Mouse (Mus musculus) stomach, embryonic 16.5 days (tissue): ENCODE data around the gene Olfr71. TPM values are rescaled to one million over a fixed set of nuclear protein-coding genes. Genes with fewer than 3 reads are reported as not detected.
A peak's percentile ranks its signal among the peaks of the same experiment; 100 is the strongest.

Experiments
- ATAC-seq: fragments of 200-750 bp; cut with Nextera tagmentation; 2 replicates; pipeline ENCODE4 v1.8.0; 2017; ENCODE audit warnings: moderate number of reproducible peaks, moderate TSS enrichment; ENCODE audit not compliant: insufficient read depth, low FRiP score
- H3K27ac ChIP-seq: fragments of 300-500 bp; sonication (generic); 2 replicates; pipeline ENCODE4 v1.5.1; 2014; ENCODE audit warnings: low read length
- H3K27me3 ChIP-seq: fragments of 300-500 bp; sonication (generic); 2 replicates; pipeline ENCODE4 v1.6.1; 2014; ENCODE audit warnings: low read length, control low read depth, mixed read lengths; ENCODE audit not compliant: control insufficient read depth, insufficient read depth
- H3K36me3 ChIP-seq: fragments of 300-500 bp; sonication (generic); 2 replicates; pipeline ENCODE4 v1.6.1; 2014; ENCODE audit warnings: low read length; ENCODE audit not compliant: control insufficient read depth, insufficient read depth
- H3K4me1 ChIP-seq: fragments of 300-500 bp; sonication (generic); 2 replicates; pipeline ENCODE4 v1.6.1; 2014; ENCODE audit warnings: low read length, control low read depth, mixed read lengths; ENCODE audit not compliant: control insufficient read depth, insufficient read depth
- H3K4me2 ChIP-seq: fragments of 300-500 bp; sonication (generic); 2 replicates; pipeline ENCODE4 v1.6.1; 2014; ENCODE audit warnings: low read depth, low read length, mixed read lengths
- H3K4me3 ChIP-seq: fragments of 300-500 bp; sonication (generic); replicated peaks from 2 replicates; pipeline ENCODE4 v1.5.1; 2014; ENCODE audit warnings: mild to moderate bottlenecking, low read length
- H3K9ac ChIP-seq: fragments of 300-500 bp; sonication (generic); 2 replicates; pipeline ENCODE4 v1.6.1; 2014; ENCODE audit warnings: low read length
- H3K9me3 ChIP-seq: fragments of 300-500 bp; sonication (generic); replicated peaks from 2 replicates; pipeline ENCODE4 v1.6.1; 2016; ENCODE audit warnings: low read length, control low read depth; ENCODE audit not compliant: control insufficient read depth
- WGBS: fragments of 180-500 bp; shearing (Covaris S2); extraction: QIAGEN DNeasy Blood & Tissue Kit; methylation state at CpG from one replicate; pipeline ENCODE4 v1.1.7; 2014; 5-methylcytosine and 5-hydroxymethylcytosine counted together
- polyA plus RNA-seq: library from polyadenylated mRNA; unstranded; fragments of >200 nt; fragmentation: Nextera tagmentation; extraction: Ambion mirVana; gene quantifications from 2 replicates; pipeline ENCODE4 v1.2.1, GENCODE M21; 2015

Olfr71 gene
- polyA plus RNA-seq, 1 experiment from 2014 or later = not detected

DNA sequence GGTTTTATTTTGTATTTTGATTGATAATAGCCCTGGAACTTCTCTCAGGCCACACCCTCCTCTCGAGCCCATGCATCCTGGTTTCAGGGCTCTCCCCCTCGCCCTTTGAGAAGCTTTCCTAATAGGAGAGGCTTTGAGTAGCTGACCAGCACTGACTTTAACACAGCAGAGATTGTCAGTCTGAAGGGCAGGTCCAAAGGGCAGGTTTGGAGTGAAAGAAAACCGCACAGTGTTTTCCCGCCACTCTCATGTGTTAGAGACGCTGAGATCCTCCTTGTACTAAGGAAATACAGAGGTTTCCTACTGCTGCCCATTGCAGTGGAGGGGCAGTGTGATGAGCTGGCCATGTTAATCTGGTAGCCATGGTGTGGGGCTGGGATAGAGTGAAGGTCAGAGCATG is 35.1 kb downstream of the Olfr71 start:
- H3K4me1 ChIP-seq = peaks cover 5% of the 10 kb centered on the region
- H3K4me2 ChIP-seq = no peak overlapping the region
- H3K4me3 ChIP-seq = no peak overlapping the region
- WGBS = 59% methylated on average over 5 of the region's 5 CpGs
- H3K27ac ChIP-seq = no peak overlapping the region
- no peaks in the 10 kb centered on the region for H3K27me3 ChIP-seq
- no peaks in the 10 kb centered on the region for H3K9me3 ChIP-seq
- no peak for ATAC-seq
- no peak overlapping the region for H3K9ac ChIP-seq
- no peaks in the 10 kb centered on the region for H3K36me3 ChIP-seq

DNA sequence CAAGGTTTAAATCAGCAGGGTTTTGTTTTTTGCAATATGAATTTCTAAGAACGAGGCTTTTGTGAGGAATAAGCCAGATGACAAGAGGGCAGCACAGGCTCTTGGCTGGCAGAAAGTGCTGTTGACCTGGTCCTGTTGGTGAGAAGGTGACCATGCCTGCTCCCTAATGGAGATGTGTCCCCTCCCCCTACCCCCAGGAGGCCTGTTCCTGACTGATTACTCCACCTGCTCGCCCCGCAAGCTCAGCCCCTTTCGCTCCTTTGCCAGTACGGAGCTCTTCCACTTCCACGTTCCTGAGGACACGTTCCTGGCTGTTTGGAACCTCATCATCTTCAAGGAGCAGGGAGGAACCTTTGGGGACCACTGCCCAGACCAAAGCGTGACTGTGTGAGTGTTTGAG is 36.4 kb downstream of the Olfr71 start:
- H3K27ac ChIP-seq = no peak overlapping the region
- H3K4me3 ChIP-seq = no peak overlapping the region
- no peak overlapping the region for H3K9ac ChIP-seq
- no peaks in the 10 kb centered on the region for H3K27me3 ChIP-seq
- no peaks in the 10 kb centered on the region for H3K36me3 ChIP-seq
- 80% methylated on average over 8 of the region's 8 CpGs for WGBS
- H3K9me3 ChIP-seq = no peaks in the 10 kb centered on the region
- H3K4me2 ChIP-seq = no peak overlapping the region
- no peak for ATAC-seq
- peaks cover 11% of the 10 kb centered on the region for H3K4me1 ChIP-seq

DNA sequence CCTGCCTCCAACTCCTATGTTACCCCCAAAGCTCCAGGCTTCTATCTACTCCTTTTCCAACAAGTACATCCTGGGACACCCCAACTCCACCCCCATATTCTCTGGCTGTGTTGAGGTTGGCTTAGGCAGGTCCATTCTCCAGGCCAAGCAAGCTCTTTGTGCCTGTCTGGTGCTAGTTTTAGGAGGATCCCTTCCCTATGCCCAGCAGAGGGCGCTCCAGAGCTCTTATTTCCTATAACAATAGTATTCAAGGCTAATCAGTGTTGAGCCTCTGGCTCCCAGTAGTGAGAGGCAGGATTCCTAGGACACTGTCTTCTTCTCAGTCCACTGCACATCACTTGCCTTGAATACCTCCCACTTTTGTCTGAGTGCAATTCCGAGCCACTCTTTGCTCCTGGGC is 38.0 kb downstream of the Olfr71 start:
- H3K4me3 ChIP-seq = no peak overlapping the region
- 12% methylated on average over 2 of the region's 2 CpGs for WGBS
- ATAC-seq = no peak

DNA sequence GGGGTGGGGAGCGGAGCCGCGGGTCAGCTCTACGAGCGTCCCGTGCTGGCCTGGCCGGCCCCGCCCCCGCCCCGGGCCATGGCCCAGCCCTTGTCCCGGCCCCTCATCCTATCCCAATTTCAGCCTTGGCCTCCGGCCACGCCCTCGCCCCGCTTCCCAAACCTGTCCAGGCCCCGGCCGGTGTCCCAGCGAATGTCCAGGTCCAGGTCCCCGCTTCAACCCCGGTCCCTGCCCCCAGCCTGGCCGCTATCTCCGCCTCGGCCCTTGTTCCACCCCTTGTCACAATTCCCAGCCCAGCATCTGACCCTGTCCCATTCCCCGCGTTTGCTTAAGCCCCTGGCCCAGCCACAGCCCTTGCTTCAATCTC is 40.6 kb downstream of the Olfr71 start:
- Histone ChIP-seq H3K27me3 (peaks cover 4% of the 10 kb centered on the region; the same call in 1 of the 2 replicates), H3K4me3 (peak overlapping the region; percentile 80), H3K36me3 (no peaks in the 10 kb centered on the region), H3K4me2 (peak overlapping the region; percentile 89), H3K27ac (peak overlapping the region; percentile 57), H3K4me1 (peaks cover 13% of the 10 kb centered on the region), H3K9ac (peak overlapping the region; percentile 94), H3K9me3 (no peaks in the 10 kb centered on the region)
- peak; percentile 82 for ATAC-seq
- WGBS = under 1% methylated on average over 24 of the region's 25 CpGs

More for the DNA sequence above, 38.0 kb downstream of the Olfr71 start:
- no peak overlapping the region for H3K27ac ChIP-seq
- peaks cover 13% of the 10 kb centered on the region for H3K4me1 ChIP-seq
- no peaks in the 10 kb centered on the region for H3K27me3 ChIP-seq
- no peaks in the 10 kb centered on the region for H3K9me3 ChIP-seq
- no peaks in the 10 kb centered on the region for H3K36me3 ChIP-seq
- H3K9ac ChIP-seq = no peak overlapping the region
- H3K4me2 ChIP-seq = no peak overlapping the region

DNA sequence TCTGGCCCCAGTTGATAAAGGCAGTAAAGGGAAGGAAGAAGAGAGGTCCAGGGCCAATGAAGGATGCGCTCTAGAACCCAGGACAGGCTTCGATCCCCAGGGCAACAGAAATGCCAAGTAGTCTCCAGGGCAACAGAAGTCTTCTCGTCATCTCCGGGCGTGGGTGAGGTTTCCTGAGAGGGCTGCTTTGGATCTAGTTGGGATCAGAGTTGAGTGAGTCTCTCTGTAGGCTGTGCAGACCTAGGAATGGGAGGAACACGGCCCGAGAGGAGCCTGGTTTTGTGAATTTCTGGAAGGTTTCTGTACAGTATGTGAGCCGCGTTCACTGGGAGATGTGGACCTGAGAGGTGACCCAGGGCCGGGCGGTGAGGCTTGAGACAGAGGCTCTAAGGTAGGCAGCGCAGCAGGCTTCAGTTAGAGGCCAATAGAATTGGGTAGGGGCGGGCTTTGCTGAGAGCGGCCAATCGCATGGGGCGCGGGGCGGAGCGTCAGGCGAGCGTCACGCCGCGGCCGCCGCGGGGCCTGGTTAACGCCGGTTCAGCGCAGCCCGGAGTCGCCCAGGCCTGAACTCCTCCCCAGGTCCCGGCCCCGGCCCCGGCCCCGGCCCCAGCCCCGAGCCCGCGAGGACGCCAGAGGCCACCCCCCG is 41.1 kb downstream of the Olfr71 start, which contains the start of the genes Tmem8b and Fam221b:
Gene Tmem8b, plus strand, starts transcription at position 190 of the 646 bp plus-strand sequence.
Gene Fam221b, minus strand, starts transcription at position 364 of the 646 bp plus-strand sequence.
- no peaks in the 10 kb centered on the region for H3K36me3 ChIP-seq
- H3K27ac ChIP-seq = peak within 1 kb of the TSS; percentile 57
- peak within 1 kb of the TSS; percentile 94 for H3K9ac ChIP-seq
- H3K27me3 ChIP-seq = peaks cover 4% of the 10 kb centered on the region; the same call in 1 of the 2 replicates
- H3K4me2 ChIP-seq = peak within 1 kb of the TSS; percentile 89
- peak; percentile 94 for ATAC-seq
- no peaks in the 10 kb centered on the region for H3K9me3 ChIP-seq
- H3K4me1 ChIP-seq = peaks cover 13% of the 10 kb centered on the region
- H3K4me3 ChIP-seq = peak within 1 kb of the TSS; percentile 80
- 1% methylated on average over 41 of the region's 41 CpGs for WGBS

DNA sequence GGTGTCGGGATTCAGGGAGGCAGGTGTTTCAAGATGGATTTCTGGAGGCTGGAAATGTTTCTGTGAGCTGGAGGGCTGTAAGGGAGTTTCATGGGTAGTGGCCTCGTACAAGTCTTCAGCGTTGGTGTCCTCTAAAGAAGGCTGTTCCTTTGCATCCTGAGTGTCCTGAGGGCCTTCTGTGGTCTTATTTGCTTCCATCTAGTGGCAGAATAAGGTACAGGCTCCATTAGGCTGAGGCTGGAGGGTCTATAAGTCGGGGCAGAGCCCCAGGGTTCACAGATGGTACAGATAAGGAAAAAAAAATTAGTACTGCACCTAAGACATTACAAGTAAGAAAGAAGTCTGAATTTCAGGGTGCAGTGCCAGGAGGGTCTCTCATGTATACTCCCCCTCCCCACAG is 43.6 kb downstream of the Olfr71 start:
- no peak for ATAC-seq
- no peak overlapping the region for H3K9ac ChIP-seq
- no peaks in the 10 kb centered on the region for H3K9me3 ChIP-seq
- H3K4me3 ChIP-seq = no peak overlapping the region
- no peaks in the 10 kb centered on the region for H3K36me3 ChIP-seq
- H3K27me3 ChIP-seq = peaks cover 17% of the 10 kb centered on the region
- H3K4me1 ChIP-seq = peaks cover 13% of the 10 kb centered on the region; the same call in 1 of the 2 replicates
- no peak overlapping the region for H3K4me2 ChIP-seq
- no peak overlapping the region for H3K27ac ChIP-seq
- WGBS = 17% methylated on average over 4 of the region's 4 CpGs

DNA sequence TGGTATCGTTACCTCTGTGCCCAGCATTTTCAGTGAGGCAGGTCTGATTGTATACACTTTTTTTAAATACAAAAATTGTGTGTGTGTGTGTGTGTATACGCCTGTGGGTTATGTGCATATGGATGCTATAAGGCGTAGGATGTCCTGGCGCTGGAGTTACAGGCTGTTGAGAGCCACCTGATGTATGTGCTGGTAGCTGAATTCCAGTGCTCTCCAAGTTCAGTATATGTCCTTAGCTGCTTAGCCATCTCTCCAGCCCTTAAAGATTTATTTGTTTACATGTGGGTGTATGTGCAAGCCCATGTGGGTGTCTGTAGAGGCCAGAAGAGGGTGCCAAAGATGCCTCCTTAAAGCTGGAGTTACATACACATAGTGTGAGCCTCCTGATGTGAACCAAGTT is 52.9 kb downstream of the Olfr71 start:
- no peaks in the 10 kb centered on the region for H3K9me3 ChIP-seq
- H3K36me3 ChIP-seq = no peaks in the 10 kb centered on the region
- no peak overlapping the region for H3K27ac ChIP-seq
- H3K27me3 ChIP-seq = no peaks in the 10 kb centered on the region
- peaks cover 4% of the 10 kb centered on the region for H3K4me1 ChIP-seq
- peak overlapping the region; percentile 46 for H3K4me2 ChIP-seq
- no peak overlapping the region for H3K9ac ChIP-seq
- H3K4me3 ChIP-seq = peak overlapping the region; percentile 87
- no peak for ATAC-seq
- WGBS = 64% methylated on average over 4 of the region's 4 CpGs

DNA sequence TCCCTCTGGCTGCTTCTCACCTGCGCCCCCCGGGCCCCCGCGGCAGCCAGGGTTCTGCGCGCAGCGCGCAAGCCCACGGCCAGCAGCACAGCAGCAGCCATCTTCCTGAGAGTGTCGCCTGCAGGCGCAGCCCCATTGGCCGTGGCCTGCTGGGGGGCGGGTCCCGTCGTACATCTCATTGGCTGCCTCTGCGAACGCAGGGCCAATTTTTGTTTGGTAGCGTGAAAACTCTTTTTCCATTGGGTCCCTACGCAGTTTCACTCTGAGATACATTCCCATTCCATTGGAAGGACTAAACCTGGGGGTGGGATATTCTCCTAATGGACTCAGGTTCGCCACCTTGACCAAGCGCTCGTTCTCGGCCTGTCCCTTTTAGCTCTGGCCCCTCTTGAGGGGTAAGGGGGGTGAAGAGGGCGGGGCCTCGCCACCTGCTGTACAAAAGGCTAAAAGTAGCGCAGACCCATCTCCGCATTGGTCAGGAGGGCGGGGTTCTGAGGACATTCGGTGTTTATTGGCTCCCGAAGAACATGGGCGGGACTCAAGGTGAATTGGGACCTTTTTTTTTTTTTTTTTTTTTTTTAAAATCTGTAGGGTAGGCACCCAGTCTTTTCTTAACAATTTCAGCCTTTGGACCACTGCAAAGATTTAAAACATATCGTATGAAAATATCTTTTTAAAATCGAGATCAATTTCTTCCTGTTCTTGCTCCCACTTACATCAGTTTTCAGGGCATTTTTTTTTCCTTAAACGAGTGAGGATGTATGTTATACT is 53.5 kb downstream of the Olfr71 start, which contains the start of gene Hint2:
Gene Hint2, minus strand, starts transcription at position 128 of the 771 bp plus-strand sequence.
- WGBS = 1% methylated on average over 34 of the region's 34 CpGs

More for the DNA sequence above, 53.5 kb downstream of the Olfr71 start, which contains the start of gene Hint2:
- ATAC-seq = peak; percentile 95
- peak within 1 kb of the TSS; percentile 89 for H3K27ac ChIP-seq
- peak within 1 kb of the TSS; percentile 81 for H3K4me2 ChIP-seq
- peak within 1 kb of the TSS; percentile 87 for H3K4me3 ChIP-seq
- no peaks in the 10 kb centered on the region for H3K27me3 ChIP-seq
- H3K4me1 ChIP-seq = peaks cover 4% of the 10 kb centered on the region
- no peaks in the 10 kb centered on the region for H3K9me3 ChIP-seq
- H3K36me3 ChIP-seq = no peaks in the 10 kb centered on the region
- peak within 1 kb of the TSS; percentile 98 for H3K9ac ChIP-seq
